In the genomic region with DNA sequence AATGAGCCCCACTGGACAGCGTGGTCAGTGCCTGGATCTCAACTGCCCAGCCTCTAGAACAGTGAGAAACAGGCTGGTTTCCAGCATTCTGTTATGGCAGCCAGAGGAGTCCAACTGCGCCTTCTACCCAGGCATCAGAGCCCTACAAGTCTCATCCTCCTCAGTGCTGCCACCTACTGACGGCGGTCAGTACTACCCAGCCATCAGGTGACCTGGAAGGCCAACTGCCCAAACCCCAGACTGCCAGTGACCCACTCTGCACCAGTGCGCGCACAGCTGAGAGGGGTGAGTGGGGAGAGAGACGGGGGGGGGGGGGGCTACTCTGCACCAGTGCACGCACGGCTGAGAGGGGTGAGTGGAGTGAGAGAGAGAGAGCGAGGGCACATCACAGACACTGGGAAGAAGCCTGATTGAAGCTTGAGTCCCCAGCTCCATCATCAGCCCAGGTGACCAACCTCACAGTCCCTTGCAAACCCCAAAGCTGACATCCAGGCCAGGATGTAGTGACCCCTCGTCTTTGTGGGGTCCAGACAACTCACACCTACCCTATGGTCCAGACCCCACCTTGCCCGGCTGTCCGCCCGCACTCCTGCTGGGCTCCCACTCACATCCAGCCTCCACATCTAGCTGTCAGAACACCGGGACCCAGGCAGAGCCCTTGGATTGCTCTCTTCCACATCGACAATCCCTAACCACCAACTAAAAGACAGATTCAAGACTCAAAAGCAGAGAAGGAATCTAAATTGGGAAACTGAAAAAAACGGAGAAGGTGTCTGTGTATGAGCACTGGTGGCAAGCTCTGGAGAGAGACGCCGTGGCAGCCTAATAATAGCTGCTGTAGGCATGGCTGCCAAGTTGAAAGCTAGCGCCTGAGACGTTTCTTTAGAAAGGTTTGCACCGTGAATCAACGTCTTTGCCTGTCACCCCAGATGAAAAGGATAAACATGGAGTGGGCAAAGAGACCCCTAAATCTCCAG, we compare ENCODE assay signal across 8 mouse cellular contexts. TPM values are rescaled to one million over a fixed set of nuclear protein-coding genes. Genes with fewer than 3 reads are reported as not detected.
DNase-seq lines count a peak whose midpoint lies in the region; TF ChIP-seq lines count a peak whose summit lies in the region.

No protein-coding gene starts in this region.

- no peak for TF ChIP-seq POLR2A in thymus, adult 2 months (IDR thresholded peaks at IDR 0.05; ENCODE audit: control insufficient read depth, extremely low read depth, insufficient read depth, low read length, poor library complexity)

- peaks cover 7% of the 10 kb centered on the region for H3K36me3 ChIP-seq in thymus, adult 2 months (ENCODE audit: control insufficient read depth, insufficient read depth, low read length)
- peaks cover 42% of the 10 kb centered on the region for H3K36me3 ChIP-seq in midbrain, embryonic 10.5 days

- DNase-seq in thymus, adult 2 months, result peak; percentile 60
- DNase-seq in thymus, adult 18-20 months, result no peak
- DNase-seq in cerebellum, adult 9-10 months, result peak; percentile 83
- DNase-seq in gastrocnemius, adult 8-10 months (ENCODE audit: low spot score in 2 of 2), result peak; percentile 79 to 84
- DNase-seq in induced T-regulatory cell, adult 2 months (ENCODE audit: low read depth), result peak; percentile 89
- peak; percentile 76 for DNase-seq in left cerebral cortex, postnatal 4 days
- DNase-seq in midbrain, embryonic 10.5 days (ENCODE audit: low spot score), result peak; percentile 84
- DNase-seq in spleen, postnatal 10 days (ENCODE audit: low spot score in 2 of 2), result peak; percentile 61 to 86

- H3K4me1 ChIP-seq in thymus, adult 2 months (replicated peaks; ENCODE audit: control insufficient read depth, insufficient read depth, low read length), result peaks cover 36% of the 10 kb centered on the region
- H3K4me1 ChIP-seq in midbrain, embryonic 10.5 days, result peaks cover 13% of the 10 kb centered on the region

- intact Hi-C loops in left cerebral cortex, postnatal 4 days (cut with DNase I), result no loop called here

- peak; percentile 68; the same call in 1 of the 2 replicates for TF ChIP-seq CTCF in thymus, adult 2 months (IDR thresholded peaks at IDR 0.05; ENCODE audit: borderline replicate concordance, control insufficient read depth, extremely low read depth, insufficient read depth, low read length, poor library complexity)

- H3K27ac ChIP-seq in thymus, adult 2 months (ENCODE audit: control insufficient read depth, insufficient read depth, low read length), result no peak overlapping the region; the same call in 1 of the 2 replicates
- H3K27ac ChIP-seq in midbrain, embryonic 10.5 days (replicated peaks), result no peak overlapping the region

- H3K4me3 ChIP-seq in thymus, adult 2 months (ENCODE audit: control insufficient read depth, insufficient read depth, low read length), result no peak overlapping the region
- H3K4me3 ChIP-seq in midbrain, embryonic 10.5 days, result 0 out of 2 replicates have a peak overlapping the region, but pooled peaks have one; percentile 1

- 66% methylated on average over 22 of the region's 23 CpGs for WGBS in thymus, adult 2 months
- WGBS in midbrain, embryonic 10.5 days, result 60% methylated on average over 22 of the region's 23 CpGs

- no peaks in the 10 kb centered on the region for H3K27me3 ChIP-seq in thymus, adult 2 months (ENCODE audit: control insufficient read depth, insufficient read depth, low read length)
- H3K27me3 ChIP-seq in midbrain, embryonic 10.5 days (ENCODE audit: low read depth, poor library complexity, severe bottlenecking), result no peaks in the 10 kb centered on the region

- no peaks in the 10 kb centered on the region for H3K9me3 ChIP-seq in midbrain, embryonic 10.5 days (replicated peaks)

RNA-seq across cellular contexts. Expression of a gene that starts 22.6 kb away (rescaled TPM):
- polyA plus RNA-seq in thymus, adult 2 months (2012; rRNA removed), result 225 and 303 TPM in 2 replicates
- 10 to 100 TPM; 18.6 to 28.1 (median 21.8) TPM for total RNA-seq in gastrocnemius, adult 8-10 months (2022)
- 10 to 100 TPM; 49.6 to 53.4 TPM for total RNA-seq in left cerebral cortex, postnatal 4 days (2021)
- polyA plus RNA-seq in midbrain, embryonic 10.5 days (2016; fragmentation: Nextera tagmentation; extraction: Ambion mirVana), result 56.3 and 58.7 TPM in 2 replicates

RNA-seq across cellular contexts. Expression of a gene that starts 34.3 kb away (rescaled TPM):
- 7.4 and 8.1 TPM in 2 replicates for polyA plus RNA-seq in thymus, adult 2 months (2012; rRNA removed)
- 1 to 10 TPM; 2.4 to 6.3 (median 4.3) TPM for total RNA-seq in gastrocnemius, adult 8-10 months (2022)
- total RNA-seq in left cerebral cortex, postnatal 4 days (2021), result 1 to 10 TPM; 1.5 to 1.9 TPM
- 1.3 TPM in 2 replicates for polyA plus RNA-seq in midbrain, embryonic 10.5 days (2016; fragmentation: Nextera tagmentation; extraction: Ambion mirVana)

RNA-seq across cellular contexts. Expression of a gene that starts 52.6 kb away (rescaled TPM):
- 65.2 and 71.4 TPM in 2 replicates for polyA plus RNA-seq in thymus, adult 2 months (2012; rRNA removed)
- 10 to 100 TPM; 17.3 to 22.2 (median 18.0) TPM for total RNA-seq in gastrocnemius, adult 8-10 months (2022)
- total RNA-seq in left cerebral cortex, postnatal 4 days (2021), result 10 to 100 TPM; 24.5 to 25.6 TPM
- 20.4 and 26.8 TPM in 2 replicates for polyA plus RNA-seq in midbrain, embryonic 10.5 days (2016; fragmentation: Nextera tagmentation; extraction: Ambion mirVana)

Comparison
In these comparisons a context has a peak if more than half of its experiments do, and no peak if none do; other contexts are left out.
1. DNase-seq: peak in thymus, adult 2 months (single experiment), cerebellum, adult 9-10 months (single experiment), gastrocnemius, adult 8-10 months (2 of 2), induced T-regulatory cell, adult 2 months (single experiment), left cerebral cortex, postnatal 4 days (single experiment), midbrain, embryonic 10.5 days (single experiment) and spleen, postnatal 10 days (2 of 2); none in thymus, adult 18-20 months (0 of 2).